Comparison of ENCODE assay signal across 19 mouse cellular contexts in the genomic region with DNA sequence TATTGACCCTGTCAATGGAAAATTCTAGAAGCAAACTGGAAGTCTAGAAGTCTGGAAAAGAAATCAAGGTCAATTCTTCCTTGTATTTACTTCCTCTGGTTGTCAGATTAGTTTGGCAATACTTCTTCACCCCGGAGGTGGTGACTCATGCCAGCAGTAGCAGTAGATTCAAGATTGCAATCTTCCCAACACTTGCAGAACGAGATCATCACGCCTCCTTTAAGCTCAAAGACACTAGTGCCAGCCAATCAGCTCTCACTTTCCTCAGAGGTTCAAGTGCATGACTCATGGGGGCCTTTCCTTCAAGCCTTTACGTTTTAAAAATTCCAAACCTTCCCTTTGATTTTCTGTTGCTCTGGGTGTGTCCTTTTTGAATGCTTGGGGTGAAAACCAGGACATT.
A peak's percentile ranks its signal among the peaks of the same experiment; 100 is the strongest.
DNase-seq lines count a peak whose midpoint lies in the region; ATAC-seq and TF ChIP-seq lines count a peak whose summit lies in the region.
"Had no signal": no experiment of that assay in that cellular context is flagged by ENCODE, and none has a peak within 500 bp of the region (broad histone marks: within the 10 kb centered on the region; RNA-seq: fewer than 3 reads in every experiment).

No protein-coding gene starts in this region.

- DNase-seq in 3T3-L1 (ENCODE audit: low read depth, low spot score), result peak; percentile 67
- DNase-seq in CD4-positive, CD25-positive, alpha-beta regulatory T cell, adult 2 months (ENCODE audit: low read depth, low spot score), result peak; percentile 17
- DNase-seq in fibroblast of lung, adult 2 months (ENCODE audit: low read depth), result peak; percentile 6
- peak; percentile 20 to 36 for DNase-seq in lung, postnatal 4 days
- no peak for DNase-seq in cerebellum, adult 8-10 months
- DNase-seq in thymus, adult 2 months, result no peak
- DNase-seq: adrenal gland, adult 8-10 months; liver, postnatal 0 days; right cerebral cortex, postnatal 14 days had no signal

- no peaks in the 10 kb centered on the region for H3K9me3 ChIP-seq in forebrain, embryonic 13.5 days (replicated peaks)
- H3K9me3 ChIP-seq: embryonic facial prominence, embryonic 13.5 days; hindbrain, embryonic 12.5 days; intestine, embryonic 15.5 days; kidney, embryonic 15.5 days; limb, embryonic 15.5 days; midbrain, embryonic 12.5 days had no signal

- no peaks in the 10 kb centered on the region for H3K36me3 ChIP-seq in forebrain, embryonic 13.5 days (ENCODE audit: poor library complexity, severe bottlenecking)
- H3K36me3 ChIP-seq in thymus, adult 2 months (ENCODE audit: control insufficient read depth, insufficient read depth, low read length), result no peaks in the 10 kb centered on the region
- H3K36me3 ChIP-seq: embryonic facial prominence, embryonic 13.5 days; hindbrain, embryonic 12.5 days; intestine, embryonic 15.5 days; kidney, embryonic 15.5 days; limb, embryonic 15.5 days; midbrain, embryonic 12.5 days had no signal

- TF ChIP-seq POLR2A in thymus, adult 2 months (IDR thresholded peaks at IDR 0.05; ENCODE audit: control insufficient read depth, extremely low read depth, insufficient read depth, low read length, poor library complexity), result no peak

- no peak overlapping the region for H3K4me2 ChIP-seq in forebrain, embryonic 13.5 days
- H3K4me2 ChIP-seq: embryonic facial prominence, embryonic 13.5 days; hindbrain, embryonic 12.5 days; intestine, embryonic 15.5 days; kidney, embryonic 15.5 days; limb, embryonic 15.5 days; midbrain, embryonic 12.5 days had no signal

- no peaks in the 10 kb centered on the region for H3K4me1 ChIP-seq in forebrain, embryonic 13.5 days
- no peaks in the 10 kb centered on the region for H3K4me1 ChIP-seq in thymus, adult 2 months (replicated peaks; ENCODE audit: control insufficient read depth, insufficient read depth, low read length)
- H3K4me1 ChIP-seq: embryonic facial prominence, embryonic 13.5 days; hindbrain, embryonic 12.5 days; intestine, embryonic 15.5 days; kidney, embryonic 15.5 days; limb, embryonic 15.5 days; midbrain, embryonic 12.5 days had no signal

- no peak overlapping the region for H3K9ac ChIP-seq in forebrain, embryonic 13.5 days
- H3K9ac ChIP-seq: embryonic facial prominence, embryonic 13.5 days; hindbrain, embryonic 12.5 days; intestine, embryonic 15.5 days; kidney, embryonic 15.5 days; limb, embryonic 15.5 days; liver, postnatal 0 days; midbrain, embryonic 12.5 days had no signal

- TF ChIP-seq CTCF in thymus, adult 2 months (IDR thresholded peaks at IDR 0.05; ENCODE audit: borderline replicate concordance, control insufficient read depth, extremely low read depth, insufficient read depth, low read length, poor library complexity), result no peak

- H3K27me3 ChIP-seq in forebrain, embryonic 13.5 days, result no peaks in the 10 kb centered on the region
- H3K27me3 ChIP-seq in thymus, adult 2 months (ENCODE audit: control insufficient read depth, insufficient read depth, low read length), result no peaks in the 10 kb centered on the region
- H3K27me3 ChIP-seq: embryonic facial prominence, embryonic 13.5 days; hindbrain, embryonic 12.5 days; intestine, embryonic 15.5 days; kidney, embryonic 15.5 days; limb, embryonic 15.5 days; midbrain, embryonic 12.5 days had no signal

- WGBS in forebrain, embryonic 13.5 days, result 75% methylated on average over 4 of the region's 4 CpGs
- 56% methylated on average over 4 of the region's 4 CpGs for WGBS in thymus, adult 2 months

- H3K4me3 ChIP-seq in forebrain, embryonic 13.5 days, result no peak overlapping the region
- H3K4me3 ChIP-seq in thymus, adult 2 months (ENCODE audit: control insufficient read depth, insufficient read depth, low read length), result no peak overlapping the region
- H3K4me3 ChIP-seq: embryonic facial prominence, embryonic 13.5 days; hindbrain, embryonic 12.5 days; intestine, embryonic 15.5 days; kidney, embryonic 15.5 days; layer of hippocampus, adult 2 months; limb, embryonic 15.5 days; midbrain, embryonic 12.5 days; myocyte had no signal

- no peak for ATAC-seq in forebrain, embryonic 13.5 days
- ATAC-seq: forebrain, embryonic 14.5 days; intestine, embryonic 15.5 days; liver, postnatal 0 days had no signal

- H3K27ac ChIP-seq in forebrain, embryonic 13.5 days, result no peak overlapping the region
- H3K27ac ChIP-seq in thymus, adult 2 months (ENCODE audit: control insufficient read depth, insufficient read depth, low read length), result no peak overlapping the region
- H3K27ac ChIP-seq: embryonic facial prominence, embryonic 13.5 days; hindbrain, embryonic 12.5 days; intestine, embryonic 15.5 days; kidney, embryonic 15.5 days; layer of hippocampus, adult 2 months; limb, embryonic 15.5 days; midbrain, embryonic 12.5 days had no signal

Comparison
In these comparisons a context has a peak if more than half of its experiments do, and no peak if none do; other contexts are left out.
1. DNase-seq: peak in 3T3-L1 (single experiment), CD4-positive, CD25-positive, alpha-beta regulatory T cell, adult 2 months (single experiment), fibroblast of lung, adult 2 months (single experiment) and lung, postnatal 4 days (2 of 2); none in cerebellum, adult 8-10 months (single experiment) and thymus, adult 2 months (single experiment).